Mouse (Mus musculus) forebrain, embryonic 11.5 days (tissue): Measurements from ENCODE around the gene Nxph1. TPM values are rescaled to one million over a fixed set of nuclear protein-coding genes. Genes with fewer than 3 reads are reported as not detected.

Source experiments
- ATAC-seq: fragments of 200-750 bp; cut with Nextera tagmentation; replicated peaks from 2 replicates; pipeline ENCODE4 v1.8.0; 2017; ENCODE audit warnings: moderate TSS enrichment; ENCODE audit not compliant: low FRiP score
- DNase-seq: peaks from one replicate; pipeline ENCODE4 v3.0.0-alpha.2; 2017; ENCODE audit warnings: low spot score
- H3K27ac ChIP-seq: fragments of 300-500 bp; sonication (generic); 2 replicates; pipeline ENCODE4 v1.5.1; 2014; ENCODE audit warnings: low read depth, low read length
- H3K27me3 ChIP-seq: fragments of 300-500 bp; sonication (generic); 2 replicates; pipeline ENCODE4 v1.6.1; 2014; ENCODE audit warnings: mild to moderate bottlenecking, low read length, mixed read lengths; ENCODE audit not compliant: control insufficient read depth, insufficient read depth
- H3K36me3 ChIP-seq: fragments of 300-500 bp; sonication (generic); 2 replicates; pipeline ENCODE4 v1.6.1; 2014; ENCODE audit warnings: mild to moderate bottlenecking, low read length, moderate library complexity, mixed read lengths; ENCODE audit not compliant: control insufficient read depth, insufficient read depth
- H3K4me1 ChIP-seq: fragments of 300-500 bp; sonication (generic); replicated peaks from 2 replicates; pipeline ENCODE4 v1.6.1; 2014; ENCODE audit warnings: low read length, mixed read lengths; ENCODE audit not compliant: control insufficient read depth, insufficient read depth
- H3K4me2 ChIP-seq: fragments of 300-500 bp; sonication (generic); 2 replicates; pipeline ENCODE4 v1.6.1; 2014; ENCODE audit warnings: low read depth, mild to moderate bottlenecking, low read length, moderate library complexity, mixed read lengths; ENCODE audit not compliant: severe bottlenecking
- H3K4me3 ChIP-seq: fragments of 300-500 bp; sonication (generic); 2 replicates; pipeline ENCODE4 v1.5.1; 2014; ENCODE audit warnings: low read depth, low read length
- H3K9ac ChIP-seq: fragments of 300-500 bp; sonication (generic); 2 replicates; pipeline ENCODE4 v1.6.1; 2014; ENCODE audit warnings: low read length
- H3K9me3 ChIP-seq: fragments of 300-500 bp; sonication (generic); 2 replicates; pipeline ENCODE4 v1.6.1; 2016; ENCODE audit warnings: low read length, mixed read lengths; ENCODE audit not compliant: control insufficient read depth
- WGBS: fragments of 180-500 bp; shearing (Covaris S2); extraction: QIAGEN DNeasy Blood & Tissue Kit; methylation state at CpG from one replicate; pipeline ENCODE4 v1.1.7; 2014; 5-methylcytosine and 5-hydroxymethylcytosine counted together
- polyA plus RNA-seq: library from polyadenylated mRNA; unstranded; fragments of >200 nt; fragmentation: Nextera tagmentation; extraction: Ambion mirVana; gene quantifications from 2 replicates; pipeline ENCODE4 v1.2.1, GENCODE M21; 2014

Gene Nxph1
- polyA plus RNA-seq, 1 experiment from 2014 or later = 6.9 TPM

DNA sequence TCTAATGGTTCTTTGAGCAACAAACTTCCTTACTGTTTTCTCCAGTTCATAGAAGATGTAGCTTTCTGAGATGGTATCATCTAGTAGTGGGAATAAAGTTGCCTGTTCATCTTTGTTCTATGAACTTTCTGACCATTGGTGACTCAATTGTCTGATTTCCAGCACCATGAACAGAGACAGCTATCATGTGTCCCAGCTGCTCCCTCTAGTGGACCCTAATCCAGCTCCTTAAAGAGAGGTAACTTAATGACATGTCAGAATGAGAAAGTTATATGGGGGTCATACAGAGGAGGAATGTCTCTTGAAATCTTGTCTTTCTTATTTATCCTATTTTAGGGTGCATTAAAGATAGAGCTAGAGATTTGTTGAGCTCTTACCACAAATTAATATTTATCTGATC is 286.6 kb downstream of the Nxph1 start:
- no peaks in the 10 kb centered on the region for H3K4me1 ChIP-seq
- no peaks in the 10 kb centered on the region for H3K36me3 ChIP-seq
- H3K27ac ChIP-seq = no peak overlapping the region
- no peaks in the 10 kb centered on the region for H3K9me3 ChIP-seq
- DNase-seq = no peak
- H3K9ac ChIP-seq = no peak overlapping the region
- H3K27me3 ChIP-seq = no peaks in the 10 kb centered on the region
- ATAC-seq = 0 out of 2 replicates have a peak, but pooled peaks have one; percentile 30
- no peak overlapping the region for H3K4me2 ChIP-seq
- no peak overlapping the region for H3K4me3 ChIP-seq

DNA sequence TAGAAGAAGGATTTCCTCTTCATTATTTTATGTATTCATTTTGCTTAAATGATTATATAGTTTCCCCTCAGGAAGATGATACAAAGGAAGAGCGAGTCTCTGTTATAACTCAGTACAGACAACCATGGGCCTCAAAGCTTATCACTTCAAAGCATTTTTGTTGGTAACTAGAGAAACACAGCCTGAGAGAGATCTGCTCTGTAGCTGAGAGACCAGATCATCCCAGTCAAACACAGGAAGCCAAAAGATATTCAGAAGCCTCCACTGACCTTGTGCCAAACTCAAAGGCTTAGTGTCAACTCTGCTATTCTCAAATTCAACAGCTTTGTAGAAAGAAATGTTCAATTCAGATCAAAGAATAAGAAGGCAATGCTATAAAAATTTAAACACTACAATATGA is 319.8 kb downstream of the Nxph1 start:
- Histone ChIP-seq H3K36me3 (no peaks in the 10 kb centered on the region), H3K27ac (no peak overlapping the region), H3K4me1 (no peaks in the 10 kb centered on the region), H3K4me3 (no peak overlapping the region), H3K9me3 (no peaks in the 10 kb centered on the region), H3K27me3 (no peaks in the 10 kb centered on the region), H3K4me2 (no peak overlapping the region), H3K9ac (no peak overlapping the region)
- ATAC-seq = 0 out of 2 replicates have a peak, but pooled peaks have one; percentile 46
- 79% methylated on average over 1 of the region's 1 CpGs for WGBS
- no peak for DNase-seq

Other genes with a start within 250 kb of the Nxph1 start
- 11.6 and 13.2 TPM in 2 replicates for gene Ica1, start 169.9 kb upstream of the Nxph1 start, polyA plus RNA-seq